Mouse (Mus musculus) heart, postnatal 0 days (tissue): ENCODE results near the gene Tpx2.

Experiments
- CTCF ChIP-seq: IDR thresholded peaks from 2 replicates; pipeline ENCODE4 v1.5.1; 2016; ENCODE audit warnings: antibody characterized with exemption, control low read depth, low read depth
- EP300 ChIP-seq: IDR thresholded peaks from 2 replicates; pipeline ENCODE4 v1.6.1; 2016; ENCODE audit warnings: antibody characterized with exemption, low read depth

GRCm38 (mm10) chr2:152943568-152943967 is 95.8 kb downstream of the Tpx2 start:
- TF ChIP-seq CTCF: no peak
- no peak for TF ChIP-seq EP300
